Comparison of ENCODE assay signal across 9 mouse cellular contexts in the genomic region with DNA sequence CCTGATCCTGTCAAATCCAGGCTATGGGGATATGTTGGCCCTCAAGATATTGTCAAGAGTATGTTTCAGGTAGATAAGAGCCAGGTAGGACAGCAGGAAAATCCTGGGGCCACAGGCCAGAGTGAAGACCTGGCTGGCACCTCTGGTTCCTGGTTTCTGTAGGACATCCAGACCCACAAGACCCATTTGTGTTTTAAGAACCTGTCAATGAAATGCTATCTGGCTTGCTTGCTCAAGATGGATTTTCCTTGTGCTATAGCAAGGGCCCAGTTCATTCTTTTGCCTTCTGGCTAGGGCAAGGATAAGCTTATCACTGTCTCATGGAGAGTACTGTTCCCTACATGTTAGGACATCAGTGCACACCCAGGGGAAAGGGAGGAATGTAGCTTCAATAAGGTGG. TPM values are rescaled to one million over a fixed set of nuclear protein-coding genes. Genes with fewer than 3 reads are reported as not detected.
A peak's percentile ranks its signal among the peaks of the same experiment; 100 is the strongest.
DNase-seq lines count a peak whose midpoint lies in the region; ATAC-seq and TF ChIP-seq lines count a peak whose summit lies in the region.
"Had no signal": no experiment of that assay in that cellular context is flagged by ENCODE, and none has a peak within 500 bp of the region (broad histone marks: within the 10 kb centered on the region; RNA-seq: fewer than 3 reads in every experiment).

No protein-coding gene starts in this region.

- no peak for TF ChIP-seq CTCF in stomach, postnatal 0 days (IDR thresholded peaks at IDR 0.05; ENCODE audit: low read depth)

- TF ChIP-seq EP300 in stomach, postnatal 0 days (optimal IDR thresholded peaks at IDR 0.05), result no peak

- H3K9ac ChIP-seq in heart, embryonic 12.5 days, result no peak overlapping the region; the same call in 1 of the 2 replicates
- H3K9ac ChIP-seq in stomach, embryonic 14.5 days (replicated peaks; ENCODE audit: low read depth, low read length), result no peak overlapping the region
- H3K9ac ChIP-seq in stomach, postnatal 0 days (ENCODE audit: low read length), result no peak overlapping the region
- peak overlapping the region; percentile 99 for H3K9ac ChIP-seq in limb, embryonic 13.5 days

- peaks cover 43% of the 10 kb centered on the region for H3K4me1 ChIP-seq in heart, embryonic 12.5 days (replicated peaks)
- peaks cover 41% of the 10 kb centered on the region for H3K4me1 ChIP-seq in stomach, embryonic 14.5 days (ENCODE audit: control insufficient read depth, insufficient read depth, low read length)
- peaks cover 5% of the 10 kb centered on the region for H3K4me1 ChIP-seq in stomach, postnatal 0 days (replicated peaks; ENCODE audit: control insufficient read depth, insufficient read depth)
- H3K4me1 ChIP-seq in limb, embryonic 13.5 days, result peaks cover 58% of the 10 kb centered on the region

- H3K27ac ChIP-seq in heart, embryonic 12.5 days (ENCODE audit: poor library complexity, severe bottlenecking), result peak overlapping the region; percentile 83
- H3K27ac ChIP-seq in stomach, embryonic 14.5 days (ENCODE audit: low read length), result peak overlapping the region; percentile 59; the same call in 1 of the 2 replicates
- no peak overlapping the region for H3K27ac ChIP-seq in stomach, postnatal 0 days (replicated peaks)
- H3K27ac ChIP-seq in limb, embryonic 13.5 days, result peak overlapping the region; percentile 99

- H3K27me3 ChIP-seq in heart, embryonic 12.5 days (replicated peaks), result peaks cover 20% of the 10 kb centered on the region
- H3K27me3 ChIP-seq in stomach, embryonic 14.5 days (ENCODE audit: control insufficient read depth, insufficient read depth, low read length), result no peaks in the 10 kb centered on the region
- H3K27me3 ChIP-seq in stomach, postnatal 0 days (ENCODE audit: control insufficient read depth, insufficient read depth, low read length), result no peaks in the 10 kb centered on the region
- no peaks in the 10 kb centered on the region for H3K27me3 ChIP-seq in limb, embryonic 13.5 days

- peaks cover 28% of the 10 kb centered on the region for H3K36me3 ChIP-seq in heart, embryonic 12.5 days
- peaks cover 28% of the 10 kb centered on the region for H3K36me3 ChIP-seq in stomach, embryonic 14.5 days (ENCODE audit: control insufficient read depth, insufficient read depth, low read length)
- peaks cover 9% of the 10 kb centered on the region; the same call in 1 of the 2 replicates for H3K36me3 ChIP-seq in stomach, postnatal 0 days (ENCODE audit: control insufficient read depth, insufficient read depth, low read length)
- H3K36me3 ChIP-seq in limb, embryonic 13.5 days, result peaks cover 37% of the 10 kb centered on the region

- no peaks in the 10 kb centered on the region for H3K9me3 ChIP-seq in heart, embryonic 12.5 days (replicated peaks)
- no peaks in the 10 kb centered on the region for H3K9me3 ChIP-seq in stomach, embryonic 14.5 days (ENCODE audit: control insufficient read depth, low read depth, low read length)
- H3K9me3 ChIP-seq in stomach, postnatal 0 days (ENCODE audit: control insufficient read depth, low read length), result no peaks in the 10 kb centered on the region
- H3K9me3 ChIP-seq in limb, embryonic 13.5 days, result no peaks in the 10 kb centered on the region

- DNase-seq in heart, adult 18-20 months, result no peak
- DNase-seq in stomach, postnatal 0 days (ENCODE audit: low spot score), result no peak
- no peak for DNase-seq in urinary bladder, adult 18-20 months (ENCODE audit: low spot score in 2 of 2)
- DNase-seq in thymus, postnatal 14 days, result no peak

- H3K4me3 ChIP-seq in heart, embryonic 12.5 days, result no peak overlapping the region
- H3K4me3 ChIP-seq in stomach, embryonic 14.5 days (ENCODE audit: low read depth, low read length), result no peak overlapping the region
- H3K4me3 ChIP-seq in stomach, postnatal 0 days (ENCODE audit: low read depth, low read length), result no peak overlapping the region
- H3K4me3 ChIP-seq in limb, embryonic 13.5 days, result peak overlapping the region; percentile 94

- no peak for ATAC-seq in heart, embryonic 12.5 days (ENCODE audit: insufficient number of reproducible peaks, low FRiP score)
- no peak for ATAC-seq in stomach, embryonic 14.5 days (ENCODE audit: insufficient number of reproducible peaks, insufficient read depth, low FRiP score, low read depth)
- ATAC-seq in stomach, postnatal 0 days (ENCODE audit: low FRiP score, low TSS enrichment), result no peak
- ATAC-seq in limb, embryonic 13.5 days (ENCODE audit: low FRiP score, low read depth), result no peak
- no peak for ATAC-seq in activated CD4-positive, CD25-positive, alpha-beta regulatory T cell, adult 4 months

- peak overlapping the region; percentile 47 for H3K4me2 ChIP-seq in heart, embryonic 12.5 days
- H3K4me2 ChIP-seq in stomach, embryonic 14.5 days (replicated peaks; ENCODE audit: low read depth, low read length), result peak overlapping the region; percentile 13
- H3K4me2 ChIP-seq in stomach, postnatal 0 days (replicated peaks; ENCODE audit: low read depth), result no peak overlapping the region
- peak overlapping the region; percentile 85 for H3K4me2 ChIP-seq in limb, embryonic 13.5 days (replicated peaks)

RNA-seq across cellular contexts. Expression of a gene that starts 3.5 kb away (rescaled TPM):
- 18.1 and 18.8 TPM in 2 replicates for polyA plus RNA-seq in heart, embryonic 12.5 days (2016; fragmentation: Nextera tagmentation; extraction: Ambion mirVana)
- 1 to 10 TPM; 2.4 to 2.8 TPM for total RNA-seq in heart, adult 18-20 months (2021)
- polyA plus RNA-seq in stomach, embryonic 14.5 days (2014; fragmentation: Nextera tagmentation; extraction: Ambion mirVana), result 21.5 and 27.2 TPM in 2 replicates
- 5.7 and 6.6 TPM in 2 replicates for polyA plus RNA-seq in stomach, postnatal 0 days (2015; fragmentation: Nextera tagmentation; extraction: Ambion mirVana)
- 65.4 and 75.3 TPM in 2 replicates for polyA plus RNA-seq in limb, embryonic 13.5 days (2015; fragmentation: Nextera tagmentation; extraction: Ambion mirVana)
- not detected for polyA plus RNA-seq in activated CD4-positive, CD25-positive, alpha-beta regulatory T cell, adult 4 months (2017; shearing (Covaris generic))
- total RNA-seq: hematopoietic stem cell, adult 5-6 weeks had no signal
